Mouse (Mus musculus) liver, embryonic 14 days (tissue): ENCODE data around the gene Apoa4. TPM values are rescaled to one million over a fixed set of nuclear protein-coding genes. Genes with fewer than 3 reads are reported as not detected.

Source experiments
- polyA plus RNA-seq: library from polyadenylated mRNA; depleted of rRNA; stranded (reverse); fragments of >200 nt; gene quantifications from 2 replicates; pipeline ENCODE4 v1.2.3, GENCODE M21; 2012; rRNA removed

Gene Apoa4
- 0.35 and 0.53 TPM in 2 replicates for polyA plus RNA-seq

GRCm38 (mm10) chr9:46240526-46241153 is at the start of gene Apoa4:
TSS of gene Apoa4 (plus strand) at chr9:46240696.

GRCm38 (mm10) chr9:46228491-46228890 is 12.0 kb upstream of the Apoa4 start, which contains the start of gene Apoa1:
TSS of gene Apoa1 (plus strand) at chr9:46228580.

GRCm38 (mm10) chr9:46235596-46235648 is 5.1 kb upstream of the Apoa4 start, which contains the start of gene Apoc3:
TSS of gene Apoc3 (minus strand) at chr9:46235636.

GRCm38 (mm10) chr9:46268343-46268873 is 27.9 kb downstream of the Apoa4 start, which contains the start of gene Apoa5:
TSS of gene Apoa5 (plus strand) at chr9:46268633.

GRCm38 (mm10) chr9:46272677-46273454 is 32.4 kb downstream of the Apoa4 start, which contains the start of gene Zpr1:
TSS of gene Zpr1 (plus strand) at chr9:46273064.

GRCm38 (mm10) chr9:46282631-46283436 is 42.3 kb downstream of the Apoa4 start, which contains the start of gene Bud13:
TSS of gene Bud13 (plus strand) at chr9:46283008.

Other genes with a start within 250 kb of the Apoa4 start
- 26.8 and 29.3 TPM in 2 replicates for gene Pafah1b2, start 228.0 kb upstream of the Apoa4 start, polyA plus RNA-seq
- 2.6 and 3.3 TPM in 2 replicates for gene Sik3, start 227.9 kb upstream of the Apoa4 start, polyA plus RNA-seq
- 1,197 and 1,407 TPM in 2 replicates for gene Apoa1, start 12.1 kb upstream of the Apoa4 start, polyA plus RNA-seq
- gene Apoc3, start 5.1 kb upstream of the Apoa4 start, polyA plus RNA-seq = 1.7 and 2.7 TPM in 2 replicates
- 0.46 and 0.53 TPM in 2 replicates for gene Apoa5, start 27.9 kb downstream of the Apoa4 start, polyA plus RNA-seq
- gene Zpr1, start 32.4 kb downstream of the Apoa4 start, polyA plus RNA-seq = 15.9 and 18.5 TPM in 2 replicates
- 4.8 and 5.3 TPM in 2 replicates for gene Bud13, start 42.3 kb downstream of the Apoa4 start, polyA plus RNA-seq
- gene 4931429L15Rik, start 79.3 kb downstream of the Apoa4 start, polyA plus RNA-seq = not detected in 2 replicates